Mouse (Mus musculus) c-Kit-positive CD71-negative TER-119-negative erythroid progenitor cells, embryonic 14.5 days (primary cell): Measurements from ENCODE around the gene Gm815.

Experiments used
- DNase-seq: peaks from one replicate; pipeline ENCODE4 v3.0.0-alpha.2; 2013; ENCODE audit warnings: low read depth

Gene Gm815

GRCm38 (mm10) chr19:26885616-26886015 lies at the start of gene Gm815:
Gene Gm815 (plus strand): TSS chr19:26885881.
- DNase-seq, result no peak

- no peak for DNase-seq
These were observed 48.1 kb upstream of the Gm815 start for GRCm38 (mm10) chr19:26837626-26838025.

GRCm38 (mm10) chr19:26843896-26844295 lies 41.8 kb upstream of the Gm815 start:
- DNase-seq, result no peak

- DNase-seq, result no peak
These were observed 40.9 kb upstream of the Gm815 start for GRCm38 (mm10) chr19:26844813-26845212.

- peak; percentile 80 for DNase-seq
These were observed 40.2 kb upstream of the Gm815 start for GRCm38 (mm10) chr19:26845276-26846016.

- no peak for DNase-seq
These were observed 39.7 kb upstream of the Gm815 start for GRCm38 (mm10) chr19:26846017-26846285.

- DNase-seq, result no peak
These were observed 34.5 kb upstream of the Gm815 start for GRCm38 (mm10) chr19:26851017-26851782.

- no peak for DNase-seq
These were observed 33.3 kb upstream of the Gm815 start for GRCm38 (mm10) chr19:26852325-26852900.

GRCm38 (mm10) chr19:26853701-26854282 lies 31.9 kb upstream of the Gm815 start:
- DNase-seq, result no peak

GRCm38 (mm10) chr19:26854661-26855060 lies 31.0 kb upstream of the Gm815 start:
- DNase-seq, result no peak

- DNase-seq, result no peak
These were observed 30.5 kb upstream of the Gm815 start for GRCm38 (mm10) chr19:26855152-26855551.

- DNase-seq, result no peak
These were observed 27.1 kb upstream of the Gm815 start for GRCm38 (mm10) chr19:26858427-26859194.

GRCm38 (mm10) chr19:26859195-26859570 lies 26.5 kb upstream of the Gm815 start:
- no peak for DNase-seq

- DNase-seq, result no peak
These were observed 22.0 kb upstream of the Gm815 start for GRCm38 (mm10) chr19:26863662-26864061.

GRCm38 (mm10) chr19:26864975-26865690 lies 20.5 kb upstream of the Gm815 start:
- no peak for DNase-seq

GRCm38 (mm10) chr19:26865736-26866135 lies 19.9 kb upstream of the Gm815 start:
- no peak for DNase-seq

- DNase-seq, result no peak
These were observed 16.1 kb upstream of the Gm815 start for GRCm38 (mm10) chr19:26869591-26869990.

GRCm38 (mm10) chr19:26870280-26870679 lies 15.4 kb upstream of the Gm815 start:
- DNase-seq, result no peak

GRCm38 (mm10) chr19:26871096-26871495 lies 14.6 kb upstream of the Gm815 start:
- DNase-seq, result no peak

- no peak for DNase-seq
These were observed 12.8 kb upstream of the Gm815 start for GRCm38 (mm10) chr19:26872886-26873285.

GRCm38 (mm10) chr19:26875601-26876000 lies 10.1 kb upstream of the Gm815 start:
- no peak for DNase-seq
